Comparison of ENCODE assay signal across 21 mouse cellular contexts in the genomic region with DNA sequence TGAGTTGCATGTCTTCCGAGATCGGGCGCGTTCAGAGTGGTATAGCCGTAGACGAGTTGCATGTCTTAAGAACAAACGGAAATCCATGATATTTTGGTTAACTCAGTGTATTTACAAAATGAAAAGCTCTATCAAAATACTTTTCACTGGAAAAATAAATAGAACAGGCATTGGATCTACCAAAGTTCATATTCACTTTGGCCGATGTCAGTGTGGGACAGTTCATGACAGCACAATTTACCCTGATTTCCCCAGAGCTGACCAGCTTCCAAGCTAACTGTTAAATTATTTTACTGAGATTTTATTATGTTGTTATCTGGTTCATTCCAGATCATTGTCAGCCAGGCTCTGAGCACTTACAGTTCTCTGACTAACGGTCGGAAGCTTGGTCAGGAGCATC. TPM values are rescaled to one million over a fixed set of nuclear protein-coding genes. Genes with fewer than 3 reads are reported as not detected.
"Had no signal": no experiment of that assay in that cellular context is flagged by ENCODE, and none has a peak within 500 bp of the region (broad histone marks: within the 10 kb centered on the region; RNA-seq: fewer than 3 reads in every experiment).

No protein-coding gene starts in this region.

- H3K4me1 ChIP-seq: liver, embryonic 15.5 days; midbrain, embryonic 12.5 days; midbrain, embryonic 15.5 days; neural tube, embryonic 12.5 days; neural tube, embryonic 15.5 days had no signal

- H3K36me3 ChIP-seq: liver, embryonic 15.5 days; midbrain, embryonic 12.5 days; midbrain, embryonic 15.5 days; neural tube, embryonic 12.5 days; neural tube, embryonic 15.5 days had no signal

- ATAC-seq: midbrain, embryonic 15.5 days had no signal

- H3K4me3 ChIP-seq: left cerebral cortex, adult 2 months; liver, embryonic 15.5 days; midbrain, embryonic 12.5 days; midbrain, embryonic 15.5 days; neural tube, embryonic 12.5 days; neural tube, embryonic 15.5 days had no signal

- H3K27me3 ChIP-seq: liver, embryonic 15.5 days; midbrain, embryonic 12.5 days; midbrain, embryonic 15.5 days; neural tube, embryonic 12.5 days; neural tube, embryonic 15.5 days had no signal

- H3K9ac ChIP-seq: liver, embryonic 15.5 days; midbrain, embryonic 12.5 days; midbrain, embryonic 15.5 days; neural tube, embryonic 12.5 days; neural tube, embryonic 15.5 days had no signal

- H3K9me3 ChIP-seq: liver, embryonic 15.5 days; midbrain, embryonic 12.5 days; midbrain, embryonic 15.5 days; neural tube, embryonic 12.5 days; neural tube, embryonic 15.5 days had no signal

- H3K27ac ChIP-seq: liver, embryonic 15.5 days; macrophage; midbrain, embryonic 12.5 days; midbrain, embryonic 15.5 days; neural tube, embryonic 12.5 days; neural tube, embryonic 15.5 days; stomach, postnatal 0 days had no signal

- H3K4me2 ChIP-seq: liver, embryonic 11.5 days; liver, embryonic 15.5 days; midbrain, embryonic 12.5 days; midbrain, embryonic 15.5 days; neural tube, embryonic 12.5 days; neural tube, embryonic 15.5 days had no signal

- DNase-seq: layer of hippocampus, adult 9-11 months; layer of hippocampus, postnatal 36 days; right cerebral cortex, adult 18-20 months; right cerebral cortex, postnatal 14 days; right cerebral cortex, postnatal 4 days; thymus, adult 2 months; thymus, postnatal 14 days; thymus, postnatal 4 days had no signal

RNA-seq across cellular contexts. Expression of gene Tie1, which starts 0.6 kb away (rescaled TPM):
- polyA plus RNA-seq: macrophage had no signal

RNA-seq across cellular contexts. Expression of gene Mpl, which starts 33.1 kb away (rescaled TPM):
- total RNA-seq: layer of hippocampus, adult 18-20 months; layer of hippocampus, postnatal 36 days had no signal

RNA-seq across cellular contexts. Expression of gene 2610528J11Rik, which starts 36.3 kb away (rescaled TPM):
- total RNA-seq: layer of hippocampus, adult 18-20 months; layer of hippocampus, postnatal 36 days; left cerebral cortex, adult 2 months; left cerebral cortex, postnatal 10 days; left cerebral cortex, postnatal 36 days; megakaryocyte, adult 5-6 weeks had no signal
- polyA plus RNA-seq: macrophage; midbrain, embryonic 15.5 days; neural tube, embryonic 12.5 days; neural tube, embryonic 15.5 days had no signal

RNA-seq across cellular contexts. Expression of gene Tmem125, which starts 53.4 kb away (rescaled TPM):
- polyA plus RNA-seq: macrophage had no signal
